Mouse (Mus musculus) lung, adult 2 months (tissue): ENCODE measurements around the gene Lrig2. TPM values are rescaled to one million over a fixed set of nuclear protein-coding genes. Genes with fewer than 3 reads are reported as not detected.

ENCODE experiments used
- DNase-seq: peaks from one replicate; pipeline ENCODE4 v3.0.0; 2022
- H3K4me1 ChIP-seq: fragments of 200-500 bp; 2 replicates; pipeline ENCODE4 v1.6.1; 2011; ENCODE audit warnings: low read length; ENCODE audit not compliant: control insufficient read depth, insufficient read depth
- H3K4me3 ChIP-seq: fragments of 200-500 bp; replicated peaks from 2 replicates; pipeline ENCODE3; 2011; ENCODE audit warnings: low read depth, mild to moderate bottlenecking, control low read depth, low read length; ENCODE audit errors: extremely low read depth
- CTCF ChIP-seq: fragments of 200-500 bp; IDR thresholded peaks from 2 replicates; pipeline ENCODE4 v1.5.1; 2011; ENCODE audit warnings: mild to moderate bottlenecking, low read length, control low read depth; ENCODE audit not compliant: insufficient read depth
- POLR2A ChIP-seq: fragments of 200-500 bp; IDR thresholded peaks from 2 replicates; pipeline ENCODE4 v1.6.1; 2011; ENCODE audit warnings: low read depth, mild to moderate bottlenecking, control low read depth, low read length, borderline replicate concordance; ENCODE audit errors: extremely low read depth
- WGBS: fragments of 180-500 bp; shearing (Covaris S2); methylation state at CpG from one replicate; pipeline ENCODE4 v1.1.7; 2018; 5-methylcytosine and 5-hydroxymethylcytosine counted together
- polyA plus RNA-seq: library from polyadenylated mRNA; depleted of rRNA; stranded (reverse); fragments of >200 nt; gene quantifications from 2 replicates; pipeline ENCODE4 v1.2.3, GENCODE M21; 2012; rRNA removed

The Lrig2 gene
- polyA plus RNA-seq: 5.7 and 7.8 TPM in 2 replicates

GRCm38 (mm10) chr3:104511538-104512423 lies at the start of gene Lrig2:
Lrig2 (minus strand) TSS chr3:104511918.
- WGBS: under 1% methylated on average over 71 of the region's 71 CpGs

DNA sequence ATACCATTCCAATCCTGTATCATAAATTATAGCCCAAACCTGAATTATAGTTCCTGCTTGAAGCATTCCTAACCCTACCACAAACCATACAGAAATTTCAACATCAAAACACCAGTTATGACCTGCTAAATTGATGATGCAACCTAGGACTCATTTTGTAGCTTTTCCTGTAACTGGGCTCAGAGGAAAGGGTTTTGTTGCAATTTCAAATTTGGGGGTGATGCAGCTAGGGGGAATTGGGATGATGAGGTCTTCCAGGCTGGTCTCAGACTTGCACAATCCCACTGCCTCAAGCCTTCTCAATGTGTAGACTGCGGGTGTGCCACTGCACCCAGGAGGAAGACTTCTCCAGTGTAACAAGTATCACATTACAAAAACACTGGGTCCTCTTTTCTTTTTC lies 44.9 kb upstream of the Lrig2 start:
- DNase-seq: no peak
- TF ChIP-seq CTCF: no peak
- no peak for TF ChIP-seq POLR2A

More at GRCm38 (mm10) chr3:104511538-104512423, at the start of gene Lrig2:
- peak; percentile 98 for DNase-seq
- peak; percentile 63; the same call in 1 of the 2 replicates for TF ChIP-seq POLR2A
- peak; percentile 68 for TF ChIP-seq CTCF
- Histone ChIP-seq H3K4me1 (peaks cover 2% of the 10 kb centered on the region; the same call in 1 of the 2 replicates), H3K4me3 (peak within 1 kb of the TSS; percentile 87)

DNA sequence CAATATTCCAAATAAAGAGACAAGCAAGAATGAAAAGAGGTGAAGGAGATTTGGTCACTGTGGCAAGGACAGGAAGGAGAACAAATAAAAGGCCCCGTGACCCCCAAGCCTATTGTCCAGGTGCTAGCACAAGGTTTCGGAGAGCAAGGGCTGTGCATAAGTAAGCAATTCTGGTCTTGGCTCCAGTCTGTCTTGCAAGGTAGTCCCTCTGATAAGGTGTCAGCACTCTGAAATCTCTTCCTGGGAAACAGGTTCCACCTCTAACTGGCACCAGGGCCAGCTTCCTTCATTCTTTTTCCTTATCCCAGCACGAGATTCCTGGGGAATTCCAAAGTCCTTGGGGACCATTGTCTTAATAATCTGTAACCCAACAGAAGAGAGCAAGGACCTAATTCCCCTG lies 38.9 kb upstream of the Lrig2 start:
- TF ChIP-seq POLR2A (no peak), CTCF (no peak)
- DNase-seq: no peak
- WGBS: 55% methylated on average over 3 of the region's 3 CpGs
- Histone ChIP-seq H3K4me1 (no peaks in the 10 kb centered on the region), H3K4me3 (no peak overlapping the region)

More for the DNA sequence above, 44.9 kb upstream of the Lrig2 start:
- 84% methylated on average over 1 of the region's 1 CpGs for WGBS
- Histone ChIP-seq H3K4me3 (no peak overlapping the region), H3K4me1 (no peaks in the 10 kb centered on the region)

- WGBS: 57% methylated on average over 15 of the region's 15 CpGs
- H3K4me1 ChIP-seq: no peaks in the 10 kb centered on the region
- DNase-seq: no peak
- H3K4me3 ChIP-seq: no peak overlapping the region
- no peak for TF ChIP-seq POLR2A
- no peak for TF ChIP-seq CTCF
Observed at GRCm38 (mm10) chr3:104548367-104549087, 36.8 kb upstream of the Lrig2 start.

GRCm38 (mm10) chr3:104543825-104544224 lies 32.1 kb upstream of the Lrig2 start:
- 99% methylated on average over 3 of the region's 3 CpGs for WGBS
- TF ChIP-seq POLR2A: no peak
- TF ChIP-seq CTCF: no peak
- H3K4me3 ChIP-seq: no peak overlapping the region
- no peak for DNase-seq
- H3K4me1 ChIP-seq: no peaks in the 10 kb centered on the region; the same call in 1 of the 2 replicates

DNA sequence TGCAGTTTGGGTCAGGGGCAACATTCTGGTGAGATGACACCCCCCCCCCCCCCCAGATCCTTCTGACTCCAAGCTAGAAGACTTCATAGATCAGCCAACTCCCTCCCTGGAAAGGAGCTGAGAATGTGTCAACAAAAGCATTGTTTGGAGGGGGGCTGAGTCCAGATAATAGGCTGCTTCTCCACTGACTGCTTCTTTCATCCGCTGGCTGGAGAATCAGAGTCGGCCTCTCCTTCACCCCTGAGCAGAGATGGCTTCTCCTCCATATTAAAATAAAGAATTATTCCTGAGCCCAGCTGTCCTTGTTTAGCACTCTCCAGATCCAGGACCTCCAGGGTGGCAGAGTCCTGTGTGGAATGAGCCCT lies 30.3 kb upstream of the Lrig2 start:
- no peaks in the 10 kb centered on the region; the same call in 1 of the 2 replicates for H3K4me1 ChIP-seq
- H3K4me3 ChIP-seq: no peak overlapping the region
- 34% methylated on average over 2 of the region's 2 CpGs for WGBS
- TF ChIP-seq POLR2A (no peak), CTCF (no peak)
- no peak for DNase-seq

GRCm38 (mm10) chr3:104541139-104542064 lies 29.7 kb upstream of the Lrig2 start:
- 19% methylated on average over 21 of the region's 21 CpGs for WGBS
- TF ChIP-seq CTCF: peak; percentile 66
- TF ChIP-seq POLR2A: no peak
- H3K4me1 ChIP-seq: no peaks in the 10 kb centered on the region; the same call in 1 of the 2 replicates
- DNase-seq: peak; percentile 66
- H3K4me3 ChIP-seq: peak overlapping the region; percentile 41

GRCm38 (mm10) chr3:104540480-104541138 lies 28.9 kb upstream of the Lrig2 start:
- no peaks in the 10 kb centered on the region; the same call in 1 of the 2 replicates for H3K4me1 ChIP-seq
- DNase-seq: no peak
- no peak overlapping the region for H3K4me3 ChIP-seq
- TF ChIP-seq POLR2A (no peak), CTCF (no peak)
- 44% methylated on average over 9 of the region's 9 CpGs for WGBS

DNA sequence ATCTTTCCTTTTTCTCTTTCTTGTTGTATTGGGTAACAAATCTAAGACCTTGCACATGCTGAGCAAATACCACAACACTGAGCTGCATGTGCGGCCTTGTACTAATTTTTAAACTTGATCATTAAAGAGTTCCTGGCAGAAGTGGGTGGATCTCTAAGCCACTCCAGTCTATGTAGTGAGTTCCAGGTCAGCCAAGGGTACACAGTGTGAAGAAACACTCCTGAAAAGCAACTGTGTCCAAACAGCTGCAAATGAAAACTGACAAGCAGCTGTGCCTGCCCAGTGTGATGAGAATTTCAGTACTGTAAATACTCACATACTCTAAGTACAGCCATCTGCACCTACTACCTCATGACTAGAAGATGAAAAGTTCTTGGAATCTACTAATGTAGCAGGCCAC lies 21.5 kb upstream of the Lrig2 start:
- TF ChIP-seq CTCF (no peak), POLR2A (no peak)
- 75% methylated on average over 1 of the region's 1 CpGs for WGBS
- H3K4me1 ChIP-seq: no peaks in the 10 kb centered on the region
- no peak overlapping the region for H3K4me3 ChIP-seq
- DNase-seq: no peak
